Mouse (Mus musculus) forebrain, embryonic 12.5 days (tissue): ENCODE measurements around the gene Smc4. TPM values are rescaled to one million over a fixed set of nuclear protein-coding genes. Genes with fewer than 3 reads are reported as not detected.

ENCODE experiments used
- ATAC-seq: fragments of 200-750 bp; cut with Nextera tagmentation; 2 replicates; pipeline ENCODE4 v1.8.0; 2017; ENCODE audit warnings: moderate TSS enrichment; ENCODE audit not compliant: low FRiP score
- H3K27ac ChIP-seq: fragments of 300-500 bp; sonication (generic); 2 replicates; pipeline ENCODE4 v1.5.1; 2016; ENCODE audit warnings: mild to moderate bottlenecking
- H3K27me3 ChIP-seq: fragments of 300-500 bp; sonication (generic); 2 replicates; pipeline ENCODE4 v1.6.1; 2016; ENCODE audit warnings: mild to moderate bottlenecking
- H3K36me3 ChIP-seq: fragments of 300-500 bp; sonication (generic); replicated peaks from 2 replicates; pipeline ENCODE4 v1.6.1; 2016; ENCODE audit warnings: mild to moderate bottlenecking
- H3K4me1 ChIP-seq: fragments of 300-500 bp; sonication (generic); 2 replicates; pipeline ENCODE4 v1.6.1; 2016
- H3K4me2 ChIP-seq: fragments of 300-500 bp; sonication (generic); 2 replicates; pipeline ENCODE4 v1.6.1; 2016; ENCODE audit warnings: mild to moderate bottlenecking, moderate library complexity
- H3K4me3 ChIP-seq: fragments of 300-500 bp; sonication (generic); replicated peaks from 2 replicates; pipeline ENCODE4 v1.5.1; 2016; ENCODE audit warnings: mild to moderate bottlenecking
- H3K9ac ChIP-seq: fragments of 300-500 bp; sonication (generic); 2 replicates; pipeline ENCODE4 v1.6.1; 2016; ENCODE audit warnings: mild to moderate bottlenecking
- H3K9me3 ChIP-seq: fragments of 300-500 bp; sonication (generic); 2 replicates; pipeline ENCODE4 v1.6.1; 2016
- WGBS: fragments of 180-500 bp; shearing (Covaris S2); methylation state at CpG from one replicate; pipeline ENCODE4 v1.1.7; 2016; 5-methylcytosine and 5-hydroxymethylcytosine counted together
- polyA plus RNA-seq: library from polyadenylated mRNA; unstranded; fragments of >200 nt; fragmentation: Nextera tagmentation; extraction: Ambion mirVana; gene quantifications from 2 replicates; pipeline ENCODE4 v1.2.1, GENCODE M21; 2016

Gene Smc4
- polyA plus RNA-seq = 200 and 232 TPM in 2 replicates

DNA sequence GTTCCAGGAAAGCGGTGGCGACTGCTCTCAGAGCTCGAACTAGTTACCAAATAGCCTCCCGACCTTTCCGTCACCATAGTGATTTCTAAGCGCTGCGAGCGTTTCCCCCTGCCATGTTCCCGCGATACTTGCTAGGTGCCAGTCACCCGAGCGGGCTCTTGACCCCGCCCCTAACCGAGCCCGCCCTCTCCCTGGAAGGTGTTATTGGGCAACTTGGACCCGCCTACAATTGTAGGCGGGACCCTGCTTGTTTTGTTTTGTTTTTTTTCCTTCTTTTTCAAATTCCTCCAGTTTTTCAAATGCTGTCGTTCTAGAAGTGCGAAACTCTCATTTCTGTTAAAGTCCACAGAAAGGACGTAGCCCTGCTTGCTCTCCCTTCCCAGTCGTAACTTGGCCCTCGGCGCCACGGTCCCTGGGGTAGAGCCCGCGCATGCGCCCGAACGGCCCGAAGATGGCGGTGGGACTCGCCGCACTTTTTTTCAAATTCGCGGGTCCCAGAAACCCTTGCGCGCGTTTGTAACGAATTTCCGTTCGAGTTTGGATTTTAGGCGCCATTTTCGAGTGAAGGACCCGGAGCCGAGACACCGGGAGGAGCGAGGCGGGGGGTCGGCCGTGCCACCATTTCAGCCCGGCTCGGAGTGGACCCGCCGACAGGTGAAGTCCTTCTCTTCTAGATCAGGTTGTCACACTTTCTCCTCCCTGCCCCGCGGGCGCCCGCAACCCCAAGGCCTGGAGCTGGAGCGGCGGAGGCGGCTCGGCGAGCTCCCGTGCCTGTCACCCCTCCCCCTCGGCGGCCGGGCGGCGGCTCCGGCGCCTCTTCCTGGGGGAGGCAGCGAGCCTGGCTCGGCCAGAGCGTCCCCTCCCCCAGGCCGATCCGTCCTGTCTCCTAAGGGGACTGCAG, at the start of gene Smc4, which contains the start of gene Ift80:
Gene Smc4, plus strand, starts transcription at position 302 of the 901 bp plus-strand sequence.
Gene Ift80, minus strand, starts transcription at position 134 of the 901 bp plus-strand sequence.
- peak; percentile 97 for ATAC-seq

DNA sequence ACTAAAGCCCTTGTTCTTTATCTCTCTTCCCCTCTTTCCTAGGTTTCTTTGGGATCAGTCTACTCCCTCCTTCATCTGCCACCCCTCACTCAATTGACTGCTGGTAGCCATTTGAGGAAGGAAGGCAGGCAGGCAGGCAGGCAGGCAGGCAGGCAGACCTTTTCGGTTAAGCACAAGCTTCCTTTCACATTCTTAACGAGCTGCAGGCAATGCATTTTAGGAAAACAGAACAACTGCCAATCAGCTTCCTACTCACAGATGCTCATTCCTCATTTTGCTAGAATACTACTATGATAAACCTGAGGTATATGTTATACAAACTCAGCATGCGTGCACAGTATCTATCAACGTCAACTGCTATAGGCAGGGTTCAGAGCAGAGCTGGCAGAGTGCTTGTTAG, 48.1 kb upstream of the Smc4 start:
- no peaks in the 10 kb centered on the region for H3K9me3 ChIP-seq
- H3K9ac ChIP-seq = no peak overlapping the region
- WGBS = 39% methylated on average over 4 of the region's 4 CpGs
- no peak overlapping the region for H3K4me3 ChIP-seq
- no peak overlapping the region for H3K27ac ChIP-seq
- H3K27me3 ChIP-seq = no peaks in the 10 kb centered on the region
- no peaks in the 10 kb centered on the region for H3K4me1 ChIP-seq
- no peak overlapping the region for H3K4me2 ChIP-seq
- peaks cover 4% of the 10 kb centered on the region for H3K36me3 ChIP-seq
- no peak for ATAC-seq

More for the DNA sequence above, at the start of gene Smc4, which contains the start of gene Ift80:
- H3K9ac ChIP-seq = peak within 1 kb of the TSS; percentile 94
- peaks cover 19% of the 10 kb centered on the region for H3K4me1 ChIP-seq
- H3K36me3 ChIP-seq = 0 out of 2 replicates have a peak, but pooled peaks cover 4% of the 10 kb centered on the region
- no peaks in the 10 kb centered on the region for H3K9me3 ChIP-seq
- peak within 1 kb of the TSS; percentile 97 for H3K4me3 ChIP-seq
- no peaks in the 10 kb centered on the region for H3K27me3 ChIP-seq
- peak within 1 kb of the TSS; percentile 95 for H3K27ac ChIP-seq
- H3K4me2 ChIP-seq = peak within 1 kb of the TSS; percentile 70
- WGBS = under 1% methylated on average over 75 of the region's 76 CpGs

DNA sequence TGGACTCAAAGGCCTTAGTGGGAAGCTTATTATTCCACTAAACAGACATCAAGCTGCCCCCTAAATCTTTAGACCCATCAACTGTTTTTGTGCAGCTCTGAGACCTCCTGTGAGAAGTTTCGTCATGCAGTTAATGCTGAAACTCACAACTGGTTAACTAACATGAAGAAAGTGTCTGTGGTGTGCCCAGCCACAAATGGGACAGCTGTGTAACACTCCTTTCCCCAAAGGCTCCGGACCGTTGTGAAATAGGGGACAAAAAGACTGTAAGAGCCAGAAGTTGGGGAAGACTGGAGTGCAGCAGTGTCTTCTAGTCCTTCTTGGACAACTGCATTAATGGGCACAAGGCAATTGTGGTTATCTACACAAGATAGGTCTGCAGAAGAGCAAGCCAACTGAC, 47.1 kb upstream of the Smc4 start:
- Histone ChIP-seq H3K9me3 (no peaks in the 10 kb centered on the region), H3K27ac (no peak overlapping the region), H3K4me3 (no peak overlapping the region), H3K27me3 (no peaks in the 10 kb centered on the region), H3K36me3 (peaks cover 4% of the 10 kb centered on the region), H3K4me2 (no peak overlapping the region), H3K4me1 (no peaks in the 10 kb centered on the region), H3K9ac (no peak overlapping the region)
- WGBS = 80% methylated on average over 3 of the region's 3 CpGs
- ATAC-seq = no peak

DNA sequence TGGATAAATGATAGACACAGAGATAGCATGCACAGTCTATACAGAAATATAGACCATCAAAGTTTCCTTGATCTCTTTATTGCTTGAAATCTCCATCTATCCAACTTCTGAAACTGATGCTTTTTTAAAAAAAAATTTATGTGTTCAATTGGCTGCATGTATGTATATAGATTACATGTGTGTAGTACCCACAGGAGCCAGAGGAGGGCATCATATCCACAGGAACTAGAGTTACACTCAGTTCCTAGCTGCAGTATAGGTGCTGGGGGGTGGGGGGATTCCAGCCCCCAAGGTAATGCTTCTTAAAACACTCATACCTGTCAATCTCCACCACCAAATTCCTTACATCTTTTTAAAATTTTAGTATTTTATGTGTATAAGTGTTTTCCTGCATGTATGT, 39.9 kb upstream of the Smc4 start:
- Histone ChIP-seq H3K4me1 (no peaks in the 10 kb centered on the region), H3K9ac (no peak overlapping the region), H3K9me3 (no peaks in the 10 kb centered on the region), H3K36me3 (peaks cover 42% of the 10 kb centered on the region), H3K4me3 (no peak overlapping the region), H3K27ac (no peak overlapping the region), H3K27me3 (no peaks in the 10 kb centered on the region), H3K4me2 (no peak overlapping the region)
- ATAC-seq = no peak

DNA sequence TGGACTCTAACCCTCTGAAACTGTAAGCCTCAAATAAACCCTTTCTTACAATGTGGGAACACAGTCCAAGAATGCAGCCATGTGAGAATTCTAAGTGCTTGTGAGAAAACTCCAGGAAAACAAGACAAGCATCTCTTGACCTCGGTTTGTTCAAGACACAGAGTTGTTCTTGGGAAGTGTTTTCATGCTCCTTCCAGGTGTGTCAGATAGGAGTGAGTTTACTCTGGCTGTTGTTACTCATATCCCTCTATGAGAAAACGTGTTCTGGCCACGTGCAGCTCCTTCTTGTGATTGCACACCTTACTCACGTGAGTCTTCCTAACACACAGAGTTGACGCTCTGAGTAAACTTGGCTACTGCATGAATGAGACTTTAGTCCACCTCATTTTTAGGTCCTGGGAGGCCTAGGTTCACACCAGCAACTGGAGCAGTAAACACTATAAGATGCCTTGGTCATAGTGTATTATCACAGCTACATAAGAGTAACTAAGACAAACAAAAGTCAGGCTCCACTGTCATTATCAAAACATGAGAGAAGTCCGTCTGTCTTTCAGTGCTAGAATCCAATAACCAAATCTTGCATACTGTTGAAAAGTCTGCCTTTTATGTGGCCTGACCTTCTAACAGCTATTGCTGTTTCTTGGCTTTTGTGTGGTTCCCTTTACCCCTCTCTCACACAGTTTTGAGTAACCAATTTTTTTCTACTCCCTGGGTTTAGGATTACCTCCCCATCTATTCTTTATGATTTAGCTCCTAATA, 37.8 kb upstream of the Smc4 start:
- Histone ChIP-seq H3K4me3 (no peak overlapping the region), H3K27ac (no peak overlapping the region), H3K4me2 (no peak overlapping the region), H3K27me3 (no peaks in the 10 kb centered on the region), H3K9me3 (no peaks in the 10 kb centered on the region), H3K4me1 (no peaks in the 10 kb centered on the region), H3K9ac (no peak overlapping the region), H3K36me3 (peaks cover 37% of the 10 kb centered on the region)
- WGBS = 94% methylated on average over 6 of the region's 6 CpGs
- ATAC-seq = no peak

DNA sequence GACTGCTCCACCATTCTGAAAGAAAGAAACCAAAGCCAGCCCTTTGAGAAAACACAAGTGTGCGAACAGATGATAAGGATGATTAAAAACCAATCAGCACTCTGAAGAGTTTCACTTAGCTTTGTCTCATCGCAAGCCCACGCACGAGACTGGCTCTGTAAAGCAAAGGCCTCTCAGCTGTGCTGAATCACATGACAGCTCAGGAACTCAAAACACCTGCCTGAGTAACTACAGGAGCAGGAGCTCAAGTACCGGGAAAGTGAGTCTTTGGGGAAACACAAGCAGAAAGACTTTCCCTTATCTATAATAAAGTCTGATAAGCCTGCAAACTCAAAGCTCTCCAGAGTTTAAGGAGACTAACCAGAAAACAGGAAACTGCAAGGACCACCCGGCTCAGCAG, 37.1 kb upstream of the Smc4 start:
- ATAC-seq = no peak
- Histone ChIP-seq H3K4me2 (no peak overlapping the region), H3K9me3 (no peaks in the 10 kb centered on the region), H3K4me3 (no peak overlapping the region), H3K27ac (no peak overlapping the region), H3K9ac (no peak overlapping the region), H3K36me3 (peaks cover 41% of the 10 kb centered on the region), H3K4me1 (no peaks in the 10 kb centered on the region), H3K27me3 (no peaks in the 10 kb centered on the region)
- 81% methylated on average over 6 of the region's 6 CpGs for WGBS

DNA sequence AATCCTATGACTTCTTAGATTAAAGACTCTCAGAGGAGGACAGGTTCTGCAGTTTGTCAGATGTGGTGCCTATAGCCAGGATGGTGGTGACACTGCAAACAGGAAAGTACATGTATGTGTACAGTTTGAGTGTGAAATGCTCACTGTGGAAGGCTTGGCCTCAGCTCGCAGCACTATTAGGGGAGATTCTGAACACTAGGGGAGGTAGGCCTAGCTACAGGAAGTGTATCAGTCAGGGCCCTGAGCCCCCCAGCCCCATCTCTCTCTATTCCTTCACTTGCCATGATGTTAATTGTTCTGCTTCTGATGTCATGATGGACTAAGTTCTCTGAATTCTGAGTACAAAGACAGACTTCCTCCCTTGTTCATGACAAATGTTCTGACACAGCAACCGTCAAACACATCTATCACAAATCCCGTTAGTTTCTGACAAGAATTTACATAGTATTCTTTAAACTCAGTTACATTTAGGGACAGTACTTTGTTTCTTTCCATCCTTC, 35.4 kb upstream of the Smc4 start:
- Histone ChIP-seq H3K9ac (no peak overlapping the region), H3K9me3 (no peaks in the 10 kb centered on the region), H3K4me3 (no peak overlapping the region), H3K36me3 (peaks cover 37% of the 10 kb centered on the region), H3K4me2 (no peak overlapping the region), H3K27ac (no peak overlapping the region), H3K4me1 (no peaks in the 10 kb centered on the region), H3K27me3 (no peaks in the 10 kb centered on the region)
- WGBS = 92% methylated on average over 3 of the region's 3 CpGs
- no peak for ATAC-seq

DNA sequence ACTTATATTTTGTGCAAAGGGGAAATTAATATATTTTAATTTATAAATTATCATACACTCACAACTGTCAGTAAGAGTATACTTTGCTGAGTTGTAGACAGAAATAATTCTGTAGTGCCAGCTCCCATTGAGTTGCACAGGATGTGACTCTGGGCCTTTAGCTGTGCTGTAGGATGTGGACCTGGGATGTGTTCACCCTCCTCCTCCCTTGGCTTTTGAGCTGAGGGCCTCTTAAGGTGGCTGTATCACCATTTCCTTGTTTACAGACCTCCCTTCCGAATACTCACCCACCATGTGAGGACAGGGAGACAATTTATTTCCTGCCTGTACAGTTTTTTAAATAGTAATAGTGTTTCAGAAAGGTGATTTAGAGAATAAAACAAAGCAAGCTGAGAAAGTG, 31.0 kb upstream of the Smc4 start:
- Histone ChIP-seq H3K4me1 (no peaks in the 10 kb centered on the region), H3K4me3 (no peak overlapping the region), H3K4me2 (no peak overlapping the region), H3K9me3 (no peaks in the 10 kb centered on the region), H3K36me3 (0 out of 2 replicates have a peak, but pooled peaks cover 5% of the 10 kb centered on the region), H3K9ac (no peak overlapping the region), H3K27me3 (no peaks in the 10 kb centered on the region), H3K27ac (no peak overlapping the region)
- WGBS = 82% methylated on average over 1 of the region's 1 CpGs
- ATAC-seq = no peak

DNA sequence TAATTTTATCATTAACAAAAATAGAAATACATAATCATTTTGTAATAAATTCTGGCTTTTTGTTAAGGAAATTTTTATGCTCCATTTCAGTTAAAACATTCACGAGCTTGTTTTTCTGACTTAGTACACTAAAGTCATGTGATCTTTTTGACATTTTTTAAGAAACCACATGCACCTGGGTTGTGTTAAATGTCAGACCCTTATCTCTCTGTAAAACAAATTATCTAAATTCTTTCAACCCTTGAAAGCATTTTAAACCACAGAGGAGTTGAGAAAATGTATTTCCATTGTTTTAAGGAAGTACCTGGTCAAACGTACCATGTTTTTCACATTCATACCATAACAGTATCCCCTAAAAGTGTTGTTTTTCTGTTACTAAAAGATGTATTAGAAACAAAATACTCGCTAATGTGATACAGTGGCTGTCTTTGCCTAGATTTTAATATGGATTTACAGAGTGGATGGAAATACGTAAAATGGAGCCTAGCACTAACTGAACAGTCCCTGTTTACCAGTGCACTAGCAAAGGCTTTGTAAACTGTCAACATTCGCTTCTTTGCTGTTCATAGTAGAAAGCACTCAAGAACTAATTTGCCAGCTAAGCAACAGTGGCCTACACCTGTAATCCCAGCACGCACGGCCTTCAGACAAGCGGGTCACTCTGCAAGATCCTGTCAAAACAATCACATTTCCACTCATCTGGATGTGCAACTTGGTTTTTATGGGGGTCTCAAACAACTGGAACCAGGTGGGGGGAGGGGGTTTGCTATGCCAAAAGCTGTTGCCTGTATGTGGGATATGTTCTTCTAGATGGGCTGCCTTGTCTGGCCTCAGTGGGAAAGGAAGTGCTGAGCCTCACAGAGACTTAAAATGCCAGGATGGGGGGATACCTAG, 29.7 kb upstream of the Smc4 start:
- Histone ChIP-seq H3K27ac (no peak overlapping the region), H3K36me3 (0 out of 2 replicates have a peak, but pooled peaks cover 5% of the 10 kb centered on the region), H3K27me3 (no peaks in the 10 kb centered on the region), H3K4me3 (no peak overlapping the region), H3K4me1 (no peaks in the 10 kb centered on the region), H3K9ac (no peak overlapping the region), H3K9me3 (no peaks in the 10 kb centered on the region), H3K4me2 (no peak overlapping the region)
- WGBS = 88% methylated on average over 8 of the region's 8 CpGs
- no peak for ATAC-seq

DNA sequence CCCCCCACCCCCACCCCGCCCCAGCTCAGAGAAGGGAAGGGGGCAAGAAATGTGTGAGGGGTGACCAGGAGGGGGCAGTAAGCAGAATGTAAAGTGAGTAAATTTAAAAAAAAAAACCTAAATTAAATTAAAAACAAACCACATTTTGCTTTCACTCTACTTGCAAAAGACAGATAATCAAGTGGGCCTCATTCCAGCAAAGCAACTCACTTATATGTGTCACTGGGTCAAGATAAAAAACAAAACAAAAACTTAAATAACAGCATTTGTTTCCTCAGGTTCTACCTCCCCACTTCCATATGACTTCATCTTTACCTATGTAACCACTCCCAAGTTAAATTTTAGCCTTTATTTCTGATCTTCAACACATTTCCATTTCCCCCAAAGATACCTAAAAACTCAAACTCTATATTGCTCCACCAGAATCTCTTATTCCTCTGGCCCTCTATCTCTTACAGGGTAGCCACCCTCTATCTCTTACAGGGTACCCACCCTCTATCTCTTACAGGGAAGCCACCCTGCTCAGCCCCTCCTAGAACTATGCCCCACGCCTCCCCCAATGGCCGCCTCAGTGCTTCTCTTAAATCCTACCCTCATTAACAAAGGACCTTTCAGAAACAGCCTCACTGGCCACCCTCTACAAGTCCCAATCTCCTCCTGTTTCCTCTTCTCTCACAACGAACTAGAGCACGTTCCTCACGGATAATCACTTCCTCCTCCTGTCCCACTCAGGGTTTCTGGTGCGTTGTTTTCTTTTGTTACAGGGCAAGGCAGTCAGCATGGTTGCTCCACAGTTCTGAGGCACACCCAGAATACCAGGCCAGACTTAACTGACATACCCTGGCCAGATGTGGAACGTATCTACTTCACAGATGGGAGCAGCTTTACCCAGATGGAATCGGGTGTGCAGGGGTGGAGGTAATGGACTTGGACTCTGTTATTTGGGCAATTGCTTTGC, 28.7 kb upstream of the Smc4 start:
- H3K4me2 ChIP-seq = no peak overlapping the region
- H3K4me3 ChIP-seq = no peak overlapping the region
- no peaks in the 10 kb centered on the region for H3K4me1 ChIP-seq
- ATAC-seq = no peak
- H3K27me3 ChIP-seq = no peaks in the 10 kb centered on the region
- no peak overlapping the region for H3K27ac ChIP-seq
- H3K36me3 ChIP-seq = 0 out of 2 replicates have a peak, but pooled peaks cover 5% of the 10 kb centered on the region
- WGBS = 53% methylated on average over 9 of the region's 9 CpGs
- no peak overlapping the region for H3K9ac ChIP-seq
- H3K9me3 ChIP-seq = no peaks in the 10 kb centered on the region

DNA sequence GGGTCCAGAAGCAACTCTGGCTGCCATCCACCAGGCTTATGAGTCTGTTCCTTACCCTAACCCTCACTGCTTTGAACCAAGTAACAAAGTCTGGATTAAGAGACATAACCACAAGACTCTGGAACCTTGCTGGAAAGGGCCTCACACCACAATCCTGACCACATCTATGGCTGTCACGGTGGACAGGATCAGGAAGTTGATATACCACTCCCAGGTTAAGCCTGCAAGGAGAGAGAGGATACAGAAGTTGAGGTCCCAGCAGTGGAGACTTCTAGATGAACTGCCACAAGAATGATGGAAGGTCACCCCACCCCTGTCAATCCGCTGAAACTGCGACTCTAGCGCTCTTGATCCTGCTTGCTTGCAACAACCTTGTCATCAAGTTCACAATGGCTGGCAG, 26.8 kb upstream of the Smc4 start:
- no peak for ATAC-seq
- no peaks in the 10 kb centered on the region for H3K27me3 ChIP-seq

More for the DNA sequence above, 26.8 kb upstream of the Smc4 start:
- H3K4me3 ChIP-seq = no peak overlapping the region
- WGBS = 95% methylated on average over 4 of the region's 4 CpGs
- no peak overlapping the region for H3K9ac ChIP-seq
- H3K4me1 ChIP-seq = no peaks in the 10 kb centered on the region
- no peaks in the 10 kb centered on the region for H3K9me3 ChIP-seq
- no peak overlapping the region for H3K4me2 ChIP-seq
- no peaks in the 10 kb centered on the region; the same call in 1 of the 2 replicates for H3K36me3 ChIP-seq
- H3K27ac ChIP-seq = no peak overlapping the region
